Mouse (Mus musculus) MEL (cell line): ENCODE measurements at regions not wholly inside any gene's neighbourhood (a gene's known extent, or its start where the extent isn't known, plus 50 kb on each side); places are given as distances from the start of the nearest gene placed in this dataset.
A peak's percentile ranks its signal among the peaks of the same experiment; 100 is the strongest.

Source experiments
- DNase-seq: peaks from one replicate; pipeline ENCODE4 v3.0.0; 2011; ENCODE audit warnings: low read depth, low spot score
- H3K27ac ChIP-seq: 2 replicates; pipeline ENCODE4 v1.5.1; 2012; ENCODE audit warnings: low read depth, mild to moderate bottlenecking, control low read depth, low read length, moderate library complexity; ENCODE audit not compliant: control insufficient read depth
- H3K27me3 ChIP-seq, 2 experiments: fragments of 150-350 bp in 1 of 2; sonication (generic) in 1 of 2; 2 replicates each; pipeline ENCODE4 v1.6.1; 2012; ENCODE audit warnings: low read length in 2 of 2, mild to moderate bottlenecking in 2 of 2, improper control_type of control experiment in 1 of 2, moderate library complexity in 1 of 2; ENCODE audit not compliant: insufficient read depth in 2 of 2, control insufficient read depth in 1 of 2
- H3K36me3 ChIP-seq, 2 experiments: 2 replicates each; pipeline ENCODE4 v1.6.1; 2012 to 2014; ENCODE audit warnings: low read length in 2 of 2, improper control_type of control experiment in 1 of 2, inconsistent platforms in 1 of 2, mild to moderate bottlenecking in 1 of 2; ENCODE audit not compliant: insufficient read depth in 2 of 2, control insufficient read depth in 1 of 2
- H3K4me1 ChIP-seq, 2 experiments: fragments of 150-350 bp in 1 of 2; sonication (generic) in 1 of 2; 2 replicates each; pipeline ENCODE4 v1.6.1; 2012; ENCODE audit warnings: low read length in 2 of 2, improper control_type of control experiment in 1 of 2, mild to moderate bottlenecking in 1 of 2; ENCODE audit not compliant: insufficient read depth in 2 of 2, control insufficient read depth in 1 of 2
- H3K4me3 ChIP-seq, 2 experiments: fragments of 150-350 bp in 1 of 2; sonication (generic) in 1 of 2; 2 replicates each; pipeline ENCODE4 v1.5.1; 2012; ENCODE audit warnings: low read depth in 2 of 2, low read length in 2 of 2, mild to moderate bottlenecking in 2 of 2, moderate library complexity in 2 of 2, control low read depth in 1 of 2, improper control_type of control experiment in 1 of 2; ENCODE audit not compliant: control insufficient read depth in 1 of 2, insufficient read depth in 1 of 2
- H3K79me2 ChIP-seq: 2 replicates; pipeline ENCODE4 v1.6.1; 2012; ENCODE audit warnings: mild to moderate bottlenecking, low read length, moderate library complexity; ENCODE audit not compliant: control insufficient read depth, poor library complexity, insufficient read depth
- H3K9ac ChIP-seq: 2 replicates; pipeline ENCODE4 v1.6.1; 2012; ENCODE audit warnings: low read depth, mild to moderate bottlenecking, control low read depth, low read length, moderate library complexity; ENCODE audit not compliant: control insufficient read depth, poor library complexity, severe bottlenecking
- H3K9me3 ChIP-seq: fragments of 150-350 bp; sonication (generic); replicated peaks from 2 replicates; pipeline ENCODE4 v1.6.1; 2012; ENCODE audit warnings: mild to moderate bottlenecking, low read length, improper control_type of control experiment, moderate library complexity; ENCODE audit not compliant: insufficient read depth
- BHLHE40 ChIP-seq: IDR thresholded peaks from 2 replicates; pipeline ENCODE4 v1.6.1; 2012; ENCODE audit warnings: low read depth, mild to moderate bottlenecking, inconsistent platforms, low read length, improper control_type of control experiment, borderline replicate concordance
- CTCF ChIP-seq, 3 experiments: IDR thresholded peaks in 2 of 3; conservative IDR thresholded peaks in 1 of 3; 2 replicates each; pipeline ENCODE4 v1.5.1; 2011 to 2012; ENCODE audit warnings: low read length in 3 of 3, low read depth in 2 of 3, mild to moderate bottlenecking in 2 of 3, improper control_type of control experiment in 1 of 3, inconsistent platforms in 1 of 3, mixed read lengths in 1 of 3, moderate library complexity in 1 of 3; ENCODE audit not compliant: control insufficient read depth in 1 of 3, insufficient read depth in 1 of 3, poor library complexity in 1 of 3, severe bottlenecking in 1 of 3
- E2F4 ChIP-seq: IDR thresholded peaks from 2 replicates; pipeline ENCODE4 v1.6.1; 2011; ENCODE audit warnings: low read depth, low read length, improper control_type of control experiment, borderline replicate concordance
- ELF1 ChIP-seq: IDR thresholded peaks from 2 replicates; pipeline ENCODE4 v1.6.1; 2014; ENCODE audit warnings: low read depth, mild to moderate bottlenecking, inconsistent platforms, low read length, improper control_type of control experiment, moderate library complexity
- ETS1 ChIP-seq: IDR thresholded peaks from 2 replicates; pipeline ENCODE4 v1.6.1; 2012; ENCODE audit warnings: low read depth, mild to moderate bottlenecking, inconsistent platforms, low read length, improper control_type of control experiment, moderate library complexity
- GABPA ChIP-seq: IDR thresholded peaks from 2 replicates; pipeline ENCODE4 v1.6.1; 2012; ENCODE audit warnings: low read depth, mild to moderate bottlenecking, inconsistent platforms, low read length, improper control_type of control experiment, moderate library complexity
- GATA1 ChIP-seq: IDR thresholded peaks from 2 replicates; pipeline ENCODE4 v1.6.1; 2011; ENCODE audit warnings: low read depth, low read length, improper control_type of control experiment
- HCFC1 ChIP-seq: IDR thresholded peaks from 2 replicates; pipeline ENCODE4 v1.6.1; 2012; ENCODE audit warnings: low read depth, mild to moderate bottlenecking, inconsistent platforms, low read length, improper control_type of control experiment, moderate library complexity
- JUND ChIP-seq: IDR thresholded peaks from 2 replicates; pipeline ENCODE4 v1.6.1; 2011; ENCODE audit warnings: low read depth, mild to moderate bottlenecking, improper control_type of control experiment, low read length
- KAT2A ChIP-seq: conservative IDR thresholded peaks from 2 replicates; pipeline ENCODE4 v1.6.1; 2012; ENCODE audit warnings: low read depth, low read length, improper control_type of control experiment, inconsistent platforms
- MAFK ChIP-seq: IDR thresholded peaks from 2 replicates; pipeline ENCODE4 v1.6.1; 2011; ENCODE audit warnings: low read depth, mild to moderate bottlenecking, low read length, improper control_type of control experiment, borderline replicate concordance
- MAX ChIP-seq: IDR thresholded peaks from 2 replicates; pipeline ENCODE4 v1.6.1; 2011; ENCODE audit warnings: low read length, improper control_type of control experiment
- MAZ ChIP-seq: IDR thresholded peaks from 2 replicates; pipeline ENCODE4 v1.6.1; 2012; ENCODE audit warnings: low read depth, mild to moderate bottlenecking, inconsistent platforms, low read length, improper control_type of control experiment
- MYB ChIP-seq: IDR thresholded peaks from 2 replicates; pipeline ENCODE4 v1.6.1; 2011; ENCODE audit warnings: mild to moderate bottlenecking, low read depth, low read length, improper control_type of control experiment
- NELFE ChIP-seq: IDR thresholded peaks from 2 replicates; pipeline ENCODE4 v1.6.1; 2011; ENCODE audit warnings: low read depth, low read length, improper control_type of control experiment
- NRF1 ChIP-seq: IDR thresholded peaks from 2 replicates; pipeline ENCODE4 v1.6.1; 2014; ENCODE audit warnings: low read depth, mild to moderate bottlenecking, inconsistent platforms, low read length, improper control_type of control experiment, moderate library complexity; ENCODE audit not compliant: poor library complexity, insufficient read depth, severe bottlenecking
- POLR2AphosphoS2 ChIP-seq: IDR thresholded peaks from 2 replicates; pipeline ENCODE4 v1.6.1; 2011; ENCODE audit warnings: low read length, improper control_type of control experiment
- RAD21 ChIP-seq: IDR thresholded peaks from 2 replicates; pipeline ENCODE4 v1.6.1; 2011; ENCODE audit warnings: mild to moderate bottlenecking, low read depth, low read length, improper control_type of control experiment
- RCOR1 ChIP-seq: IDR thresholded peaks from 2 replicates; pipeline ENCODE4 v1.6.1; 2012; ENCODE audit warnings: low read depth, mild to moderate bottlenecking, inconsistent platforms, low read length, improper control_type of control experiment
- SMC3 ChIP-seq: IDR thresholded peaks from 2 replicates; pipeline ENCODE4 v1.6.1; 2011; ENCODE audit warnings: low read depth, low read length, improper control_type of control experiment
- UBTF ChIP-seq: IDR thresholded peaks from 2 replicates; pipeline ENCODE4 v1.6.1; 2012; ENCODE audit warnings: low read depth, mild to moderate bottlenecking, inconsistent platforms, low read length, improper control_type of control experiment, moderate library complexity, borderline replicate concordance; ENCODE audit not compliant: insufficient read depth
- USF1 ChIP-seq: IDR thresholded peaks from 2 replicates; pipeline ENCODE4 v1.6.1; 2014; ENCODE audit warnings: low read depth, mild to moderate bottlenecking, inconsistent platforms, low read length, improper control_type of control experiment, moderate library complexity
- ZC3H11A ChIP-seq: IDR thresholded peaks from 2 replicates; pipeline ENCODE4 v1.6.1; 2012; ENCODE audit warnings: low read depth, mild to moderate bottlenecking, inconsistent platforms, low read length, improper control_type of control experiment
- ZKSCAN1 ChIP-seq: IDR thresholded peaks from 2 replicates; pipeline ENCODE4 v1.6.1; 2012; ENCODE audit warnings: low read depth, mild to moderate bottlenecking, inconsistent platforms, low read length, improper control_type of control experiment, moderate library complexity
- ZNF384 ChIP-seq: IDR thresholded peaks from 2 replicates; pipeline ENCODE4 v1.6.1; 2012; ENCODE audit warnings: low read depth, mild to moderate bottlenecking, inconsistent platforms, low read length, improper control_type of control experiment

DNA sequence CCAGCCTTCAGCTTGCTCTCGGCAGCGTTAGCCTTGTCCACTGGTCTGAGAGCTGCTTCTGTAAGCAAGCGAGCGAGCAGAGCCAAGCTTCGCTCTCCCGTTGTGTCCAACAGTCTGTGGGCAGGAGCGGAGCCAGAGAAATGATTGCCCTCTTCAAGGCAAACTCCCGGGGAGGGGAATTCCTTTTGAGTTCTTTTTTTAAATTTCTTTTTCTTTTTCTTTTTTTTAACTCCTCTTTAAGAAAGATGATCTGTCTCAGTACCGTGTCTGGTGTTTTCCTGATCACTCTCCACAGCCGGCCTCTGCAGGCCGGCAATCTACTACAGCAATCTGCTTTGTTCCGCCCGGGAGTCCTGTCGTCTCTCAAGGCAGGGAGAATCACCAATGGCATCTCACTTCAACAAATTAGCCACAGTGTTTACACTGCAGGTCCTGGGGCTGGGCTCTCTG lies 170.6 kb upstream of the Hmga2 start:
- TF ChIP-seq HCFC1 = no peak
- no peak for TF ChIP-seq ZC3H11A
- no peak for TF ChIP-seq MAX
- TF ChIP-seq GATA1 = no peak
- no peak for TF ChIP-seq KAT2A
- TF ChIP-seq MAFK = no peak
- TF ChIP-seq ZNF384 = no peak
- TF ChIP-seq ETS1 = no peak
- TF ChIP-seq JUND = no peak
- no peak for TF ChIP-seq UBTF
- TF ChIP-seq RCOR1 = no peak
- no peak for TF ChIP-seq RAD21
- no peak for TF ChIP-seq NRF1
- TF ChIP-seq MYB = no peak
- no peak for TF ChIP-seq NELFE
- TF ChIP-seq BHLHE40 = no peak
- TF ChIP-seq ELF1 = no peak
- H3K36me3 ChIP-seq = no peaks in the 10 kb centered on the region
- H3K27me3 ChIP-seq = no peaks in the 10 kb centered on the region
- H3K9ac ChIP-seq = no peak overlapping the region
- H3K9me3 ChIP-seq = no peaks in the 10 kb centered on the region
- H3K27ac ChIP-seq = no peak overlapping the region
- no peak for DNase-seq
- no peak overlapping the region for H3K4me3 ChIP-seq
- no peaks in the 10 kb centered on the region for H3K4me1 ChIP-seq
- H3K79me2 ChIP-seq = no peaks in the 10 kb centered on the region

DNA sequence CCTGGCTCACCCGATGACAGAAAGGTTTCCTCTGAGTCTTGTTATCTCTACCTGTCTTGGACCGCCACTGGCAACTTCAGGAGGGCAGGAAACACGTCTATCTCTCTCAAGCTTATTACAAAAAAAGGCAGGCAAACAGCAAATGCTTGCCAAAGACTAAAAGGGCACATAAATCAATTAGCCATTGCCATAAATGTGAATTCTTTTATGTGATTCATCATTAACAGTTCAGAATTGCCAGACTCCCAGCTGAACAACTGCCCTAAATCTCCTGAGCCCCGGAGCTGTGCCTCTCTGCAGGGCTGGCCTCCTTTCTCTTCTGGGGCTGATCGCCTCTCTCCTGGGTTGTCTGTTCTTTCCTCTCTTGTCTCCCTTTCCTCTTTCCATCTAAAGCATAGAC lies 164.6 kb upstream of the Hmga2 start:
- Histone ChIP-seq H3K4me1 (peaks cover 0 to 3% of the 10 kb centered on the region in 2 experiments; a peak in 1 of 4 replicates), H3K9me3 (no peaks in the 10 kb centered on the region), H3K4me3 (no peak overlapping the region), H3K27me3 (no peaks in the 10 kb centered on the region), H3K27ac (no peak overlapping the region), H3K79me2 (no peaks in the 10 kb centered on the region), H3K36me3 (no peaks in the 10 kb centered on the region), H3K9ac (no peak overlapping the region)
- TF ChIP-seq MYB = no peak
- TF ChIP-seq ZC3H11A = no peak
- TF ChIP-seq KAT2A = no peak
- no peak for TF ChIP-seq HCFC1
- no peak for TF ChIP-seq MAZ
- no peak for TF ChIP-seq ELF1
- no peak for TF ChIP-seq GABPA
- TF ChIP-seq ZKSCAN1 = no peak
- no peak for TF ChIP-seq ETS1
- no peak for TF ChIP-seq USF1
- TF ChIP-seq E2F4 = no peak
- no peak for TF ChIP-seq POLR2AphosphoS2
- TF ChIP-seq CTCF (IDR thresholded peaks at IDR 0.05 in 2 of 3, conservative IDR thresholded peaks at IDR 0.05 in 1 of 3; ENCODE audit: control insufficient read depth in 1 of 3, insufficient read depth in 1 of 3, low read depth in 2 of 3, low read length in 3 of 3, poor library complexity in 1 of 3, severe bottlenecking in 1 of 3) = no peak
- no peak for TF ChIP-seq RCOR1
- TF ChIP-seq UBTF = no peak
- TF ChIP-seq SMC3 = no peak
- DNase-seq = peak; percentile 17
